31 mouse cellular contexts compared by ENCODE assay signal in the genomic region with DNA sequence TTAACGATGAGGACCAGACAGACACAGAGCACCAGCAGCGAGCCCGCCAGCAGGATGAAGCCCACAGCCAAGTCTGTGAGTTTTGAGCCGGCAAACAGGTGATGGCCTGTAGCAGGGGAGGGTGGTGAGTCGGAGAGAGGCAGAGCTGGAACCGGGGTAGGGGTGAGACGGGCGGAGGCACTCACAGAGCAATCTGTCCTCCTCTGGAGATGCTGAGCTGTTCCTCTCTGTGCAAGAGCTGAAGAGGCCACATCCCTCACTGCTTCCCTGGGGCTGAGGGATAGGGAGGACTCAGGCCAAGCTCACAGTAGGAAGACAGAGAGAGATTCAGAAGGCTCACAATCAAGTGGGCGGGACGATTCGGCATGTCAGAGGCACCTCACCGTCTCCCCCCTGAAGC. TPM values are rescaled to one million over a fixed set of nuclear protein-coding genes. Genes with fewer than 3 reads are reported as not detected.
DNase-seq lines count a peak whose midpoint lies in the region; ATAC-seq and TF ChIP-seq lines count a peak whose summit lies in the region.
"Had no signal": no experiment of that assay in that cellular context is flagged by ENCODE, and none has a peak within 500 bp of the region (broad histone marks: within the 10 kb centered on the region; RNA-seq: fewer than 3 reads in every experiment).

No protein-coding gene starts in this region.

- H3K9ac ChIP-seq in heart, embryonic 11.5 days (ENCODE audit: low read depth, low read length) = no peak overlapping the region
- H3K9ac ChIP-seq in ES-E14 (ENCODE audit: insufficient read depth, low read depth, low read length, poor library complexity, severe bottlenecking) = peak overlapping the region; percentile 42; the same call in 1 of the 2 replicates
- H3K9ac ChIP-seq: forebrain, embryonic 13.5 days; heart, embryonic 13.5 days; hindbrain, embryonic 14.5 days had no signal

- H3K4me1 ChIP-seq in heart, embryonic 11.5 days (ENCODE audit: control insufficient read depth, insufficient read depth, low read length) = peaks cover 4% of the 10 kb centered on the region; the same call in 1 of the 2 replicates
- H3K4me1 ChIP-seq in E14TG2a.4 (replicated peaks; ENCODE audit: low read depth, low read length) (peaks cover 87% of the 10 kb centered on the region), ES-E14 (ENCODE audit: control insufficient read depth in 2 of 2, insufficient read depth in 2 of 2, low read length in 2 of 2, poor library complexity in 1 of 2) (peaks cover 6 to 31% of the 10 kb centered on the region in 2 experiments; a peak in 3 of 4 replicates)

- 54% methylated on average over 12 of the region's 12 CpGs for WGBS in heart, embryonic 11.5 days (ENCODE audit: insufficient replicate concordance)

- in situ Hi-C loops in ES-E14 (cut with MboI; ENCODE audit: low sequenced_read_pairs in 2 of 2, unreplicated experiment in 2 of 2) = no loop called here

- no peak overlapping the region for H3K4me2 ChIP-seq in heart, embryonic 11.5 days
- H3K4me2 ChIP-seq: forebrain, embryonic 13.5 days; heart, embryonic 13.5 days; hindbrain, embryonic 14.5 days had no signal

- H3K4me3 ChIP-seq in heart, embryonic 11.5 days (ENCODE audit: low read depth, low read length) = no peak overlapping the region
- H3K4me3 ChIP-seq in E14TG2a.4 (replicated peaks; ENCODE audit: low read length) (peak overlapping the region; percentile 64), ES-E14 (ENCODE audit: insufficient read depth in 1 of 2, low read depth in 1 of 2, low read length in 2 of 2, poor library complexity in 1 of 2, severe bottlenecking in 1 of 2) (peak overlapping the region; percentile 2 to 16; a peak in 2 of 4 replicates)
- H3K4me3 ChIP-seq: forebrain, embryonic 10.5 days; forebrain, embryonic 13.5 days; gastrocnemius, adult 2 months; heart, embryonic 13.5 days had no signal

- peaks cover 31% of the 10 kb centered on the region for H3K27me3 ChIP-seq in heart, embryonic 11.5 days (ENCODE audit: control insufficient read depth, insufficient read depth, low read length)
- H3K27me3 ChIP-seq in E14TG2a.4 (ENCODE audit: insufficient read depth, low read length) = peaks cover 8% of the 10 kb centered on the region

- no peaks in the 10 kb centered on the region for H3K9me3 ChIP-seq in heart, embryonic 11.5 days (replicated peaks; ENCODE audit: control insufficient read depth, low read length)
- H3K9me3 ChIP-seq in E14TG2a.4 (ENCODE audit: low read length) (no peaks in the 10 kb centered on the region), ES-E14 (ENCODE audit: control insufficient read depth, insufficient read depth, low read depth, low read length) (no peaks in the 10 kb centered on the region)
- H3K9me3 ChIP-seq: forebrain, embryonic 10.5 days; forebrain, embryonic 13.5 days; heart, embryonic 13.5 days had no signal

- TF ChIP-seq CTCF in E14TG2a.4 (conservative IDR thresholded peaks at IDR 0.05; ENCODE audit: low read length) = no peak

- no peak overlapping the region for H3K27ac ChIP-seq in heart, embryonic 11.5 days (ENCODE audit: low read depth, low read length)
- no peak overlapping the region for H3K27ac ChIP-seq in ES-E14 (ENCODE audit: insufficient read depth, low read depth, low read length, poor library complexity, severe bottlenecking)
- H3K27ac ChIP-seq: forebrain, embryonic 10.5 days; forebrain, embryonic 13.5 days; gastrocnemius, adult 2 months; heart, embryonic 13.5 days; hindbrain, embryonic 14.5 days; hindbrain, postnatal 0 days had no signal

- H3K36me3 ChIP-seq in heart, embryonic 11.5 days (ENCODE audit: control insufficient read depth, insufficient read depth, low read length) = no peaks in the 10 kb centered on the region
- H3K36me3 ChIP-seq in E14TG2a.4 (ENCODE audit: insufficient read depth, low read length) = no peaks in the 10 kb centered on the region
- H3K36me3 ChIP-seq in ES-E14 (ENCODE audit: control insufficient read depth, insufficient read depth, low read length, poor library complexity, severe bottlenecking) = no peaks in the 10 kb centered on the region
- H3K36me3 ChIP-seq: forebrain, embryonic 10.5 days; heart, embryonic 13.5 days had no signal

- no peak for ATAC-seq in heart, embryonic 11.5 days (replicated peaks; ENCODE audit: insufficient number of reproducible peaks, low FRiP score, low TSS enrichment)
- ATAC-seq: forebrain, embryonic 13.5 days; forebrain, embryonic 16.5 days; hindbrain, postnatal 0 days; inflammation-experienced regulatory T-cells, adult 6 months; intestine, embryonic 16.5 days had no signal

- DNase-seq in heart, adult 11 months = peak; percentile 88
- DNase-seq in ES-E14 (ENCODE audit: low read depth, low spot score) = no peak
- peak; percentile 58 for DNase-seq in ZHBTc4 (ENCODE audit: low read depth, low spot score)
- DNase-seq in right cerebral cortex, postnatal 25 days = no peak
- no peak for DNase-seq in frontal cortex, adult 2 months (ENCODE audit: extremely low spot score in 1 of 2, low spot score in 1 of 2)
- DNase-seq: adrenal gland, postnatal 10 days; adrenal gland, postnatal 36 days; cerebellum, adult 18-20 months; cerebellum, adult 9-10 months; cerebellum, postnatal 14 days; gastrocnemius, adult 2 months; gastrocnemius, postnatal 14 days; heart, adult 18-20 months; heart, postnatal 14 days; heart, postnatal 4 days had no signal

TF ChIP-seq in ES-E14, 5 proteins besides CTCF, POLR2A, EP300 and RAD21:
- TF ChIP-seq ZNF384 (IDR thresholded peaks at IDR 0.05; ENCODE audit: low read depth, low read length) (no peak), HCFC1 (IDR thresholded peaks at IDR 0.05; ENCODE audit: borderline replicate concordance, insufficient read depth, low read length) (no peak), MAFK (IDR thresholded peaks at IDR 0.05; ENCODE audit: insufficient read depth, low read depth, low read length) (no peak), ZC3H11A (IDR thresholded peaks at IDR 0.05; ENCODE audit: borderline replicate concordance, low read depth, low read length) (no peak), CHD2 (IDR thresholded peaks at IDR 0.05; ENCODE audit: low read depth, low read length) (no peak)

RNA-seq across cellular contexts. Expression of a gene that starts 3.1 kb away (rescaled TPM):
- not detected in 2 replicates for polyA plus RNA-seq in heart, embryonic 11.5 days (2014; fragmentation: Nextera tagmentation; extraction: Ambion mirVana)
- 0.67 and 1.8 TPM in 2 replicates for total RNA-seq in ES-E14 (2012; rRNA removed)
- 0.08 and 0.15 TPM in 2 replicates for polyA plus RNA-seq in frontal cortex, adult 2 months (2012; rRNA removed)
- total RNA-seq: adrenal gland, postnatal 10 days; adrenal gland, postnatal 36 days; CH12.LX; gastrocnemius, adult 2 months; gastrocnemius, postnatal 14 days; gastrocnemius, postnatal 4 days; heart, adult 18-20 months; heart, postnatal 14 days; heart, postnatal 4 days; hindbrain, postnatal 0 days had no signal
- polyA plus RNA-seq: embryonic facial prominence, embryonic 11.5 days; embryonic facial prominence, embryonic 14.5 days; forebrain, embryonic 10.5 days; forebrain, embryonic 13.5 days; forebrain, embryonic 16.5 days; heart, embryonic 13.5 days; heart, embryonic 16.5 days; hindbrain, embryonic 11.5 days; hindbrain, embryonic 14.5 days; hindbrain, postnatal 0 days; inflammation-experienced regulatory T-cells, adult 6 months had no signal

RNA-seq across cellular contexts. Expression of a gene that starts 5.5 kb away (rescaled TPM):
- 0.42 TPM in 1 of 2 replicates, not detected in the other for polyA plus RNA-seq in heart, embryonic 11.5 days (2014; fragmentation: Nextera tagmentation; extraction: Ambion mirVana)
- total RNA-seq in ES-E14 (2012; rRNA removed) = 0.18 and 0.21 TPM in 2 replicates
- not detected in 2 replicates for polyA plus RNA-seq in frontal cortex, adult 2 months (2012; rRNA removed)
- total RNA-seq: adrenal gland, postnatal 10 days; adrenal gland, postnatal 36 days; CH12.LX; gastrocnemius, adult 2 months; gastrocnemius, postnatal 14 days; gastrocnemius, postnatal 4 days; heart, adult 18-20 months; heart, postnatal 14 days; heart, postnatal 4 days; hindbrain, postnatal 0 days had no signal
- polyA plus RNA-seq: embryonic facial prominence, embryonic 11.5 days; embryonic facial prominence, embryonic 14.5 days; forebrain, embryonic 10.5 days; forebrain, embryonic 13.5 days; forebrain, embryonic 16.5 days; heart, embryonic 13.5 days; heart, embryonic 16.5 days; hindbrain, embryonic 11.5 days; hindbrain, embryonic 14.5 days; hindbrain, postnatal 0 days; inflammation-experienced regulatory T-cells, adult 6 months had no signal

RNA-seq across cellular contexts. Expression of a gene that starts 6.5 kb away (rescaled TPM):
- 449 and 481 TPM in 2 replicates for polyA plus RNA-seq in heart, embryonic 11.5 days (2014; fragmentation: Nextera tagmentation; extraction: Ambion mirVana)
- 745 and 819 TPM in 2 replicates for total RNA-seq in ES-E14 (2012; rRNA removed)
- polyA plus RNA-seq in frontal cortex, adult 2 months (2012; rRNA removed) = 499 and 548 TPM in 2 replicates

RNA-seq across cellular contexts. Expression of a gene that starts 11.0 kb away (rescaled TPM):
- polyA plus RNA-seq in heart, embryonic 11.5 days (2014; fragmentation: Nextera tagmentation; extraction: Ambion mirVana) = 5.2 and 7.1 TPM in 2 replicates
- total RNA-seq in ES-E14 (2012; rRNA removed) = 4.8 and 6.1 TPM in 2 replicates
- 248 and 300 TPM in 2 replicates for polyA plus RNA-seq in frontal cortex, adult 2 months (2012; rRNA removed)

RNA-seq across cellular contexts. Expression of a gene that starts 11.2 kb away (rescaled TPM):
- not detected in 2 replicates for polyA plus RNA-seq in heart, embryonic 11.5 days (2014; fragmentation: Nextera tagmentation; extraction: Ambion mirVana)
- 0.58 and 0.63 TPM in 2 replicates for total RNA-seq in ES-E14 (2012; rRNA removed)
- polyA plus RNA-seq in frontal cortex, adult 2 months (2012; rRNA removed) = 0.24 and 0.53 TPM in 2 replicates
- total RNA-seq: adrenal gland, postnatal 10 days; adrenal gland, postnatal 36 days; CH12.LX; gastrocnemius, adult 2 months; gastrocnemius, postnatal 14 days; gastrocnemius, postnatal 4 days; heart, adult 18-20 months; heart, postnatal 14 days; heart, postnatal 4 days; hindbrain, postnatal 0 days had no signal
- polyA plus RNA-seq: embryonic facial prominence, embryonic 11.5 days; forebrain, embryonic 13.5 days; heart, embryonic 13.5 days; heart, embryonic 16.5 days; hindbrain, embryonic 11.5 days; inflammation-experienced regulatory T-cells, adult 6 months had no signal

Comparison
In these comparisons a context has a peak if more than half of its experiments do, and no peak if none do; other contexts are left out.
1. DNase-seq: peak in heart, adult 11 months (single experiment) and ZHBTc4 (single experiment); none in ES-E14 (single experiment), right cerebral cortex, postnatal 25 days (single experiment) and frontal cortex, adult 2 months (0 of 2).